Mouse (Mus musculus): ENCODE measurements around the gene Prpf8. TPM values are rescaled to one million over a fixed set of nuclear protein-coding genes. Genes with fewer than 3 reads are reported as not detected.
"Not testable (repeated sequence)": the region's sequence is repeated elsewhere in the genome, so short reads cannot be mapped to it uniquely, and the experiment has no call there.

Prpf8 gene
- total RNA-seq, 1 experiment from 2014 or later = 166 TPM

- no peak for DNase-seq
These were observed 47.8 kb downstream of the Prpf8 start for GRCm38 (mm10) chr11:75534286-75535033.

GRCm38 (mm10) chr11:75535106-75535795 lies 48.6 kb downstream of the Prpf8 start:
- DNase-seq = no peak

GRCm38 (mm10) chr11:75536255-75537024 lies 49.8 kb downstream of the Prpf8 start:
- DNase-seq = no peak

- no peak for DNase-seq
These were observed 50.4 kb downstream of the Prpf8 start for GRCm38 (mm10) chr11:75537025-75537414.

- DNase-seq = no peak
These were observed 51.0 kb downstream of the Prpf8 start for GRCm38 (mm10) chr11:75537491-75538183.

- DNase-seq = no peak
These were observed 51.8 kb downstream of the Prpf8 start for GRCm38 (mm10) chr11:75538184-75538969.

GRCm38 (mm10) chr11:75538970-75539299 lies 52.3 kb downstream of the Prpf8 start:
- DNase-seq = no peak

- no peak for DNase-seq
These were observed 53.6 kb downstream of the Prpf8 start for GRCm38 (mm10) chr11:75540209-75540608.

GRCm38 (mm10) chr11:75540710-75541581 lies 54.3 kb downstream of the Prpf8 start:
- no peak for DNase-seq

GRCm38 (mm10) chr11:75544713-75545112 lies 58.1 kb downstream of the Prpf8 start:
- no peak for DNase-seq

- DNase-seq = no peak
These were observed 59.4 kb downstream of the Prpf8 start for GRCm38 (mm10) chr11:75546057-75546456.

GRCm38 (mm10) chr11:75549658-75550111 lies 63.1 kb downstream of the Prpf8 start:
- no peak for DNase-seq

GRCm38 (mm10) chr11:75550200-75550946 lies 63.8 kb downstream of the Prpf8 start:
- no peak for DNase-seq

GRCm38 (mm10) chr11:75551321-75551720 lies 64.7 kb downstream of the Prpf8 start:
- DNase-seq = no peak

GRCm38 (mm10) chr11:75551961-75552441 lies 65.4 kb downstream of the Prpf8 start:
- no peak for DNase-seq

GRCm38 (mm10) chr11:75552906-75553482 lies 66.4 kb downstream of the Prpf8 start:
- no peak for DNase-seq

- not testable (repeated sequence) for DNase-seq
These were observed 69.4 kb downstream of the Prpf8 start for GRCm38 (mm10) chr11:75556006-75556405.

GRCm38 (mm10) chr11:75557142-75557541 lies 70.5 kb downstream of the Prpf8 start:
- no peak for DNase-seq

- no peak for DNase-seq
These were observed 71.5 kb downstream of the Prpf8 start for GRCm38 (mm10) chr11:75558101-75558500.

Data from adrenal gland, postnatal 25 days (tissue).